Mouse (Mus musculus) granulocyte monocyte progenitor cell, adult 5-6 weeks (primary cell): ENCODE data around the gene Ptges2. TPM values are rescaled to one million over a fixed set of nuclear protein-coding genes. Genes with fewer than 3 reads are reported as not detected.
A peak's percentile ranks its signal among the peaks of the same experiment; 100 is the strongest.

Source experiments
- ATAC-seq: replicated peaks from 2 replicates; pipeline ENCODE4 v1.8.0; 2016; ENCODE audit warnings: mild to moderate bottlenecking, moderate TSS enrichment, inconsistent platforms; ENCODE audit not compliant: poor library complexity, severe bottlenecking
- total RNA-seq, 2 experiments: library from RNA; stranded (forward) in 1 of 2; stranded (reverse) in 1 of 2; fragments of 200-712, 200-1000 nt in 1 of 2; fragments of >200 nt in 1 of 2; fragmentation: Nextera tagmentation in 1 of 2; gene quantifications; 2 replicates each; pipeline ENCODE4 v1.2.3; 2014 to 2017

Gene Ptges2
- total RNA-seq, 2 experiments from 2014 or later, result 23.4 to 32.2 TPM

- ATAC-seq, result peak; percentile 61
Measured at GRCm38 (mm10) chr2:32436686-32437372, 41.1 kb downstream of the Ptges2 start.

- no peak for ATAC-seq
Measured at GRCm38 (mm10) chr2:32437612-32438166, 42.0 kb downstream of the Ptges2 start.

GRCm38 (mm10) chr2:32438733-32439132, 43.0 kb downstream of the Ptges2 start:
- ATAC-seq, result no peak

GRCm38 (mm10) chr2:32439177-32439576, 43.5 kb downstream of the Ptges2 start:
- ATAC-seq, result no peak

GRCm38 (mm10) chr2:32440164-32440563, 44.5 kb downstream of the Ptges2 start:
- ATAC-seq, result no peak

GRCm38 (mm10) chr2:32440632-32441031, 44.9 kb downstream of the Ptges2 start:
- no peak for ATAC-seq

- ATAC-seq, result no peak
Measured at GRCm38 (mm10) chr2:32441550-32441949, 45.9 kb downstream of the Ptges2 start.

- no peak for ATAC-seq
Measured at GRCm38 (mm10) chr2:32445535-32445934, 49.8 kb downstream of the Ptges2 start.

- ATAC-seq, result 0 out of 2 replicates have a peak, but pooled peaks have one; percentile 18
Measured at GRCm38 (mm10) chr2:32447264-32447936, 51.7 kb downstream of the Ptges2 start.

GRCm38 (mm10) chr2:32448480-32448879, 52.8 kb downstream of the Ptges2 start:
- no peak for ATAC-seq

- ATAC-seq, result no peak
Measured at GRCm38 (mm10) chr2:32449761-32450754, 54.4 kb downstream of the Ptges2 start, which contains the start of gene Naif1. Gene Naif1, plus strand, starts transcription at chr2:32450457.

- peak; percentile 73 for ATAC-seq
Measured at GRCm38 (mm10) chr2:32450881-32451844, 55.5 kb downstream of the Ptges2 start, which contains the start of gene Slc25a25. Gene Slc25a25, minus strand, starts transcription at chr2:32451445.

GRCm38 (mm10) chr2:32451870-32452372, 56.2 kb downstream of the Ptges2 start:
- ATAC-seq, result peak; percentile 83

- peak; percentile 36 for ATAC-seq
Measured at GRCm38 (mm10) chr2:32452441-32452971, 56.8 kb downstream of the Ptges2 start.

- ATAC-seq, result no peak
Measured at GRCm38 (mm10) chr2:32453641-32454303, 58.1 kb downstream of the Ptges2 start.

- ATAC-seq, result no peak
Measured at GRCm38 (mm10) chr2:32454633-32455032, 58.9 kb downstream of the Ptges2 start.

- ATAC-seq, result no peak
Measured at GRCm38 (mm10) chr2:32455101-32455500, 59.4 kb downstream of the Ptges2 start.
